Mouse (Mus musculus) induced T-regulatory cell, adult 2 months (primary cell): Measurements from ENCODE around the gene Cyp27b1.

Experiments used
- DNase-seq: peaks from one replicate; pipeline ENCODE4 v3.0.0-alpha.2; 2012; ENCODE audit warnings: low read depth

Gene Cyp27b1

GRCm38 (mm10) chr10:127047954-127048353, at the start of gene Cyp27b1:
TSS of gene Cyp27b1 (plus strand) at chr10:127048250.
- DNase-seq = no peak

DNA sequence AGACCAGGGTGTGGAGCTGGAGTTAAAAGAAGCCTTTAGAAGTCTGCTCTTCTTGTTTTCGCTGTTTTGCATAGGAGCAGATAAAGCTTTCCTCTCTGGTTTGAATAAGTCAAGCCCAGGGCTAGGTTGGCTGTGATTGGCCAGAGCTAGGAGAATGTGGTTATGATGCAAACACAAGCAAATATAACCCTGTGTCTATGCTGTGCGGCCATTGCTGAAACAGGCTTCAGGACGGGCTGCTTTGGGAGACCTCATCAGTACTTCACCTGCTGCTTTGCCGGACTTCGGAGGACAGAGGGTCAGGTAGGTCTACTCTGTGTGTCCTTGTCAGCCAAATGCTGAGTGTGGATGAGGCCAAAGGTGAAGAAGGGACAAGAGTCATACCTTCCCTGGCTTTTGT, 47.5 kb upstream of the Cyp27b1 start, which contains the start of gene Avil:
Gene Avil (plus strand): TSS at position 181 of the 400 bp plus-strand sequence.
- no peak for DNase-seq

DNA sequence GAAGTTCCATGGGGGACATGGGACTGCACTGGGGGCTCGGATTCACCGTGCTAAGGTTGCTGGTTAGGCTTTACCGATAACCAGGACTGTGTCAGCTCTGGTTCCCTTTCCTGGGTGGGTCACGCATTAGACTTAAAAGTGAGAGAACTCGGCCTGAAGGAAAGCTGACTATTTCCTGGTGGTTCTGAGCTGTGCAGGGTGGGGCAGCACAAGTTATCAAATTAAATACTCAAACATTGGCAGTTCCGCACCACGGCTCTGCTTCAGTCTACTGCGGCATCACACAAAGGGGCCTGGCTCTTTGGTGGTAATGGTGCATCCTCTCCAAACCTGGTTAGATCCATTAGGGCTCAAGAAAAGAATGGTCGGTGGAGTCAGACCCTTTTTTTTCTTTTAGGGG, 46.8 kb upstream of the Cyp27b1 start:
- no peak for DNase-seq

- no peak for DNase-seq
These were observed 46.0 kb upstream of the Cyp27b1 start for GRCm38 (mm10) chr10:127002056-127002455.

DNA sequence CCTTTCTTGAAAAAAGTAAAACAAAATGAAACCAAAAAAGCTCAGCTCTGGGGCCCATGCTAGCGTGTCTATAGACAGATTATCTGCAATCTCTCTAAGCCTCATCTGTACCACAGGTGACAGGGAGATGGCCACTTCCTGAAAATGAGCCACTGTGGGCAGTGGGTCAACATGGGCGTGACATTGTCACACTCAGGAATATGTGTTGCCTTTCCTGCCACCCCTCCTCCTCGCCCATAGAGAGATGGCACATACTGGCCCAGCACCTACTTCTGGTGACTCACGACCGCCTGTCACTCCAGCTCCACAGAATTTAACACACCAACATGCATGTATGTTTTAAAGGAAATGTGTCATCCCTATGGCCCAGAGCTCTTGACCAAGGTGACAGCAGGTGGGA, 45.3 kb upstream of the Cyp27b1 start:
- DNase-seq = no peak

- no peak for DNase-seq
These were observed 44.7 kb upstream of the Cyp27b1 start for GRCm38 (mm10) chr10:127003334-127003733.

- no peak for DNase-seq
These were observed 44.2 kb upstream of the Cyp27b1 start for GRCm38 (mm10) chr10:127003806-127004205.

GRCm38 (mm10) chr10:127016488-127016887, 31.6 kb upstream of the Cyp27b1 start:
- DNase-seq = no peak

- DNase-seq = no peak
These were observed 31.0 kb upstream of the Cyp27b1 start for GRCm38 (mm10) chr10:127017071-127017470.

DNA sequence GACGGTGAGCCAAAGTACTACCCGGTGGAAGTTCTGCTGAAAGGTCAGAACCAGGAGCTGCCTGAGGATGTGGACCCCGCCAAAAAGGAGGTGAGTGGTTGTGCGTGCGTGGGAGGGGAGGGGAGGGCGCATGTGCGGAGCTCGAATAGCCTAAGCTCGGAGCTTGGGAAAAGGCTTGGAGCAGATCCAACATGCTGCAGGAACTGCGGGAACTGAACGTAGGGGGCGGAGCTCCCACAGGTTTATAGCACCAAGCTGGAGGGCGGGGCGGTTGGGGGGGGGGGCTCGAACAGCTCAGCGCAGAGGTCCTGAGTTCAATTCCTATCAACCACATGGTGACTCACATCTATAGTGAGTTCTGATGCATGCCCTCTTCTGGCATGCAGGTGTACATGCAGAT, 29.6 kb upstream of the Cyp27b1 start:
- DNase-seq = no peak

GRCm38 (mm10) chr10:127030336-127031296, 17.4 kb upstream of the Cyp27b1 start, which contains the start of gene Tsfm:
TSS of gene Tsfm (minus strand) at chr10:127030840.
- DNase-seq = peak; percentile 93

- no peak for DNase-seq
These were observed 14.7 kb upstream of the Cyp27b1 start for GRCm38 (mm10) chr10:127033301-127033741.

DNA sequence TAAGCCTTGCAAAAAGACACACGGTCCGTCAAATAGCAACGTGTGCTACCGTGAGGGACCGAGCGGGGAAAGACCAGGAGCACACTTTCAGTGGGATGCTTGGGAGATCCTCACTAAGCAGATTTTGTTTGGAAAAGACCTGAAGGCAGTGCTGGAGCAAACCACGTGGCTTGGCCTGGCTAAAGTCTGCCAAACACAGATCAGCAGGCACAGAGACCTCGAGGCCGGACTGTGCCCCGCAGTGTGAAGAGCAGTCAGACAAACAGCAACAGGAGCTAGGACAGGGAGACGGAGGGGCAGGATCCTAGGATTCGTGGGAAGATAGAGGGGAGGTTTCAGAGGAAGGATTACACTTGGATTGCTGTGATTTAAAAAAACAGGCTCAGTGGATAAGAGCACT, 11.8 kb upstream of the Cyp27b1 start:
- no peak for DNase-seq

DNA sequence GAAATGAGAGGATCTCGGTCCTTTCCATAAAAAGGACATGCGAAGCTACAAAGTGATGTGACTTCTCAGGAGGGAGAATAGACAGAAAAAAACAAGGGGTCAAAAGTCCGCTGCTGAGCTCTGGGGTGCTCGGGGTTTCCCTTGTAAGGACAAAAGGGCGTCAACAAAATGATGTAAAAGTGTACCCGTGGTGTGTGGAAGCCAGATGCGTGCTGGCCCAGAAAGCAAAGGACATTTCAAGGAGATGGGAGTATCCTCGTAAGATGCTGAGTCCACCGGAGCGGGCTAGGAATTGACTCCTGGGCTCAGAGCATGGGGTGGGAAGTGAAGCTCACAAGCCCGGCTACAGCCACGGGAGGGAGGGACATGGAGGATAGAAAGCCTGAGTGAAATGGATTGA, 10.4 kb upstream of the Cyp27b1 start:
- no peak for DNase-seq

GRCm38 (mm10) chr10:127040569-127041214, 7.4 kb upstream of the Cyp27b1 start:
- peak; percentile 41 for DNase-seq

- no peak for DNase-seq
These were observed 6.7 kb upstream of the Cyp27b1 start, which contains the start of the genes Mettl1 and Eef1akmt3 for GRCm38 (mm10) chr10:127041274-127041766. TSS of gene Mettl1 (plus strand) at chr10:127041414. TSS of gene Eef1akmt3 (minus strand) at chr10:127041513.

DNA sequence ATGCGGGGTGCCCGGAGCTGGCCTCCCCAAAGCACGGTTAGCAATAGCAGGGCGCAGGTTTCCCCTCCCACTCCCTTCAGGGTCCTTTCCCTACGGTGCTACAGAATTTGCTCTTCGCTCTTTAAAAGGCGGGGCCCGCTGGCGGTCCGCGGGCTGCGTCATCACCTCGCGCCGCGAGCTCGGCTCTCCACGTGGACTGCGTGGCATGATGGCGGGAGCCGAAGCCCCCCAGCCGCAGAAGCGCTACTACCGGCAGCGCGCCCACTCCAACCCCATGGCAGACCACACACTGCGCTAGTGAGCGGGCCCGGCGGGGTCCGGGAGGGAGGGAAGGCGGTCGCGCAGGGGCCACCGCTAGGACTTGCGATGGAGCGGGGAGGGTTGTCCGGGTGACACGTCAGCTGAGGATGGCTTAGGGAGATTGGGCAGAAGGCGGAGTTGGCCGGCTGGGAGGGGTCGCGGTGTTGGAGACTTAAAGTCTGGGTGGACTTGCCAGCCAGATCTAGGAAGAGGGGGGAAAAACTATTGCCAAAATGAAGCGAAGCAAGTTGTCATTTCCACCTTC, 6.2 kb upstream of the Cyp27b1 start:
- DNase-seq = peak; percentile 92

DNA sequence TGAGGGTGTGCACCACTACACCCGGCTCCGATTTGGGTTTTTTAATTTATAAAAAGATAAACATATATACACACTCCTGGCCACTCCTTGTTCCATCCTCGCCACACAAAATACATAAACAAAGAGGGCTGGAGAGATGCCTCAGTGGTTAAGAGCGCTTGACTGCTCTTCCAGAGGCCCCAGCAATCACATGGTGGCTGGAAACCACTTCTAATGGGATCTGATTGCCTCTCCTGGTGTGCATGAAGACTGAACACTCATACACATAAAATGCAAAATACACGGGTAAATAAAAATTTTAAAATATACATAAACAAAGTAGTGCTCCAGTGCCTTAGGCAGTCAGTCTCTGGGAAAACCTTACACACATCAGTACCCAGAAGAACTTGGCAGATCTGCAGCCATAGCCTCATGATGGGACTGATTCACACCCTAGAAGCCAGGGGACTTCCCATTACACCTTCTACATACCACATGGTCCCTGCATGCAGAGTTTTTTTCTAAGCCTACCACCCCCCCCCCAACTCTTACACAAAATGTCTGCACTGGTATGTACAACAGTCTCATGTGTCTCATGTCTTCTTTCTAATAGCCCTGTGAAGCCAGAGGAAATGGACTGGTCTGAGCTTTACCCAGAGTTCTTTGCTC, 5.5 kb upstream of the Cyp27b1 start:
- peak; percentile 40 for DNase-seq

- DNase-seq = no peak
These were observed 4.9 kb upstream of the Cyp27b1 start for GRCm38 (mm10) chr10:127043187-127043586.

DNA sequence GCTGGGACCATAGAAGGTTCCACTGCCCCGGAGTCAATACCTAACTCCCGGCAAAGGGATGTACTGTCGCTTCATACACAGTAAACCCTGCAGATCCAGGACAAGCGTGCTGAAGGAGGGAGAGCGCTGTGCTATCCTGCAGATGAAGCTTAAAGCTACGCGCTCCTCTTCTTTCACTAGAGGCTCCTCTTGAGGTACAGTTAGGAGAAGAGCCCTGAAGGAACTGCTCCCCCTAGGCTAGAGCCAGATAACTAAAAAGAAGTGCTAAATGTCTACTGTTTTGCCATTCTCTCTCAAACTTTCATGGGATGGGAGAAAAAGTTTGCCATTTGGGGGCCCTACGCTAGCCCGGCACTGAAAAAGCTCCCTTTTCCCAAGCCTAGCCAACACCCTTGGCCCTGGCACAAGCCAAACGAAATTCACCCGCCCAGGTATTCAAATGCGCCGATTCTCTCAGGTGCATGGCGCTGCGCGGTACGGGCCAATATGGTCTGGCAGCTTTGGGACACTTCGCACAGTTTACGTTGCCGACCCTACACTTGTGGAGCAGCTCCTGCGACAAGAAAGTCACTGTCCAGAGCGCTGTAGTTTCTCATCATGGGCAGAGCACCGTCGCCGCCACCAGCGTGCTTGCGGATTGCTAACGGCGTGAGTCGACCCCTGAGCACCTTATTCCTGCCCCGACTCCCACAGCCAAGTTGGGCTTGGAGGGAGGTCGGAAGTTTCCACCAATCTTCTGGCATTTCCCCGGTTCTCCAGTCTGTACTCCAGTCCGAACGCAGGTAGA, 751 bp downstream of the Cyp27b1 start:
- no peak for DNase-seq
